Mouse (Mus musculus): ENCODE measurements around the gene Cdkal1.

DNA sequence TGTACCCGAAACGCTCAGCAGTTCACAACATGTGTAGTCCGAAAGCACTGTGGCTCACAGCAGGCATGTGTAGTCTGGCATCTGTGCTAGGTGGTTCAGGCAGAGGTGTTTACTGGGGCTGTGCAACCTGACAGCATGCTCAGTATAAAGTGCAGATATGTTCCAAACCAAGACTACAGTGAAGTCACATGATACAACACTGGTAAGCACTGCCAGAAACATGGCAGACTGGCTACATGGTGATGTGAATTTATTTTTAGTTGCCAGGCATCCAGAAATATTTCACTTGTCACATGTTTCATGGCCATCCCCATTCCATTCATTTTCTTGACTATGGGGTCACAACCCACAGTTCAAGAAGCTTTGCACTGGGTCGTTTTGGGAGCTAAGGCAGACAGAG, 138.9 kb downstream of the Cdkal1 start:
- TF ChIP-seq POLR2A (IDR thresholded peaks at IDR 0.05; ENCODE audit: low read depth, low read length) (no peak), CTCF (IDR thresholded peaks at IDR 0.05; ENCODE audit: extremely low read depth, insufficient read length, insufficient replicate concordance, low read depth, low read length) (no peak)

Data from small intestine, adult 2 months (tissue).